Mouse (Mus musculus) adrenal gland, adult 8-10 months (tissue): ENCODE measurements at regions not wholly inside any gene's neighbourhood (a gene's known extent, or its start where the extent isn't known, plus 50 kb on each side); places are given as distances from the start of the nearest gene placed in this dataset.

Source experiments
- DNase-seq: peaks from one replicate; pipeline ENCODE4 v3.0.0; 2022

DNA sequence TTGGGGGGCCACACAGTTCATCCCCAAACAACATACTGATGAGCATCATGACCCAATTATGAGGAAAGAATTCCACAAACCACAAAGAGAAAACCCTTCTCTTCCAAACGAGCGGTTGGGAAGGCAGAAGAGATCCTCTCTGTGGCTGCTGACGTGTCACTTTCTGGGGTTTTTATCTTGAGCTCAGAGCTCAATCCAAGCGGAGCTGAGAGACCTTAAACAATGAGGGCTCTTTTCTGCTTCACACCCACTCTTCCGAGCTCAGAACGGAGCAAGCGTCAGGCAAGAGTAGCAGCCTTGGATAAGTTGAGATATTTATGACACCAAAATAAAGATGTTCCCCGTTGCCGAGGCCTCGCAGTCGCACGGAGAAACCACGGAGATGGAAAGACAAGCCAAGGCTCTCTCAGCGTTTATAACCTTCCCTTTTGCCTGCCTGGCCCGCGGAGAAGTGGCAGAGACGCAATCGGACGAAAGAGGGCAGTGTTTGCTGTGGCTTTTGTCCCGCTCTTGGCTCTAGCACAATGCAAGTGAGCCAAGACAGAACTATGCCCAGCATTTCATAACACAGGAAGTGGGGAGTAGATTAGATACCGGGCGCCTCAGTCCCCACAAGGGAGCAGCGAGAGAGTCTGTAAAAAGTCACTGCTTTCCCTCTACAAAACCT lies 100.7 kb downstream of the Chic2 start:
- peak; percentile 85 for DNase-seq

DNA sequence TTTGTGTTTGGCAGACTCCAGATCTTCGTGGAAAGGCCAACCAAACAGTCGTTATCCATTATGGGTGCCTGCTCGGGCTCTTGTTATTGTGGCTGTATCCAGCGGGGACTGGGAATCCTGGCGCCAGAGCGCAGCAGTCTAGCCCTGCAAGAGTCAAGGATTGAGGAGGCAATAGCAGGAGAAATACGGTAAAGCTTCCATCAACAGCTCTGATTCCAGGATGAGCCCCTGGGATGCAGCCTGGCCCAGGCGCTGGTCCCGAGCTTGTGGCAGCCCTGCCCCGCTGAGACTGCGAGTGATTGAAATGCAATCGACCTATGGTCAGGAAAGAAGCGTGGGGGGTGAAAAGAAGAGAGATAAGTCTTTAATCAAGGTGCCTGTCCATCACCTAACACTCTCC lies 103.1 kb downstream of the Chic2 start:
- DNase-seq = no peak

GRCm38 (mm10) chr5:74937416-74937940 lies 107.1 kb downstream of the Chic2 start:
- DNase-seq = no peak

DNA sequence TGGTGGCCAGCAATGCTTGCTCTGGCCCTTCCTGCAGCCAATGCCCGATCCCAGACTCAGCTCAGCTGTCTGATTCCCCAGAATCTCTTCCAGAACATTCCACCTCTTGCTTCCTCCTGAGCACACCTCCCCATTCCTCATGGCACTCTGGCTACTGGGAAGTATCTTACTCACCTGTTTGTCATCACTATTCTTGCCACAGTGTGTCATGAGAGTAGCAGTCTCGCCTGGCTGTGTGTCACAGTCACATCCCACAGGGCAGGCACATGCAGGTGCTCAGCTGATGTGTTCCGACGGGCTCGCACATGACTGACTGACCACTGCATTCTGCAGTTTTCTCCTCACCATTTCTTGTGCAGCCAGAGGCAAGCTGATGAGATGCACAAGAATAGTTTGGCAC lies 108.5 kb downstream of the Chic2 start:
- DNase-seq = no peak

DNA sequence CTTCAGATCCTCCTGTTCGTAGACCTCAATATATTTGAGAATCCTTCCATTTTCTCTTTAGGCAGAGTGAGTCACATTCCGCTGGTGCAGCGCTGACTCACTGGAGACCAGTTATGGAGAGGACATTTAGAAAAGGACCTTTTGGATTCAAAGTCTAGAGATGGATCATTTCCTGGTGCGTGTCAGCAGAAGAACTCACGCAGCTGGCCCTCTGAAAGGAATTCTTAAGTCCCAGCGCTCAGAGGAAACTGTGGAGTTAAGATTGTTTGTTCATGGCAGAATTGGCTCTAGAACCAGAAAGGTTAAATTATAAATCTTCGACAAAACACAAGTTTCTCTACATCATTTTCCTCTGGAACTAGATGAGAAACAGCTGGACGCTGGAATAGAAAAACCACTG lies 108.9 kb downstream of the Chic2 start:
- no peak for DNase-seq

DNA sequence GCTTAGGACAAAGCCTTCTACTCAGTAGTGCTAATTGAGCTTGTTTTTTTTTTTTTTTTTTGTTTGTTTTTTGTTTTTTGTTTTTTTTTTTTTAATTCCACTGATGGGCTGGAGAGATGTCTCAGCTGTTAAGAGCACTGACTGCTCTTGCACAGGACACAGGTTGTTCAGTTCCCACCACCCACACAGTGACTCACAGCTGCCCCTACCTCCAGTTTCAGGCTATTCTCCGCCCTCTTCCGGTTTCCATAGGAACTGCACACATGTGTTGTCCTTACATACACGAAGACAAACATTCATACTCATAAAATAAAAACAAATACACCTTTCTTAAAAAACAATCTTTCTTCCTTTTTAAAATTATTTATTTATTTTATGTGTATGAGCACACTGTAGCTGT lies 111.3 kb downstream of the Chic2 start:
- no peak for DNase-seq

- no peak for DNase-seq
These were observed 112.4 kb downstream of the Chic2 start for GRCm38 (mm10) chr5:74932206-74932605.

DNA sequence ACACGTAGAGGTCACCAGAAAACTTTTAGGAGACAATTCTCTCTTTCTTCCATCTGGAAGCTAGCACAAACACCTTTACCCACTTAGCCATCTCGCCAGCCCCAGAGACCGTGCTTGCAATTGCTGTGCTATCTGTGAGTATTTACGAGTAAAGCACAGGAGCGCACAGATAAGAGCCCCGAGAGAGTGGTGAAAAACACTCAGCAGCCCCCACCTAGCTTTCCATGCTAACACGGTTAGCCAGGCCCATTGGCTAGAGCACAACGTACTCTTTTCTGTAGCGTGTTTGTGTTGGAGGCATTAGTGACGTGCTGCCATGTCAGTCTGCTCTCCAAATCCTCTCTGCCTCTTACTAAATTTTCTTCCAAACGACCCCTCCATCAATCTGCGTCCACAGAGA lies 112.8 kb downstream of the Chic2 start:
- DNase-seq = no peak

GRCm38 (mm10) chr5:74927543-74927942 lies 117.0 kb downstream of the Chic2 start:
- DNase-seq = no peak

DNA sequence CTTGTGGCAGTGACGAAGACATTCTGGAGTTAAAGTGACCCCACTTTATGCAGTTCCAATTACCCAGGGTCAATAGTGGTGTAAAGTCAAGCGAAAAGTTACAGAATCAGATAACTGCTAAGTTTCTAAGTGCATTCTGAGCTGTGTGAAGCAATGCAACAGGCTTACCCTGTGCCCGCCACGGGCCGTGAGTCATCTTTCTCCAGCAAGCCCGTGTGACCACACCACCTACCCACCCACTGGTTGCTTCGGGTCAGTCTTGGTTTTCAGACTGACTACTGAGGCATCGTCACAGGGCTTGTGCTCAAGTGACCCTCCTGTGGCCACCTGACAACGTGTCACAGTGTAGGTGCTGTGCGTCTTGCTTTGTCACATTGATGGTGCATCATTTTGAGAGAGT lies 118.8 kb downstream of the Chic2 start:
- no peak for DNase-seq

DNA sequence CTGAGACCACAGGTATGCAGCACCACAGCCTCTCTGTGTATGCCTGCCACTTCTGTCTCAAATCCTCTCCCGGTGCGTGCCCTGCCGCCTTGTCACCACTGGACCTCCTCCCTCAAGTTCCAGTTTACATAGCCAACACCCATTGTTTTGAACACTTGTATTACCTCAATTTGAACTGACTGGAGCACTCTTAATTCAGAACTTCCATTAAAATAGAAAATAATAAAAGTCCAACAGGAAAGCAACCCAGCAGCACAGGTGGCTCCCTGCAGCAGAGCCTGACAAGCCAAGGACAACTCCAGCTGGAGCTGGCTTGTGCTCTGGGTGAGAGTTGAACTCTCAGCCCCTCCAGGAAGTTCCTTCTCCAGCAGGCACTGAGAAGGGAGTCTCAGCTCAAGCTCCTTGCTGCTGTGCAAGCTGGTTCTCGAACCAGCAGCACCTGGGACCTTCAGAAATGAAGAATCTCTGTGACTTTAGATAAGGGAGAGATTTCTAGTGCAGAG lies 120.5 kb downstream of the Chic2 start:
- no peak for DNase-seq

DNA sequence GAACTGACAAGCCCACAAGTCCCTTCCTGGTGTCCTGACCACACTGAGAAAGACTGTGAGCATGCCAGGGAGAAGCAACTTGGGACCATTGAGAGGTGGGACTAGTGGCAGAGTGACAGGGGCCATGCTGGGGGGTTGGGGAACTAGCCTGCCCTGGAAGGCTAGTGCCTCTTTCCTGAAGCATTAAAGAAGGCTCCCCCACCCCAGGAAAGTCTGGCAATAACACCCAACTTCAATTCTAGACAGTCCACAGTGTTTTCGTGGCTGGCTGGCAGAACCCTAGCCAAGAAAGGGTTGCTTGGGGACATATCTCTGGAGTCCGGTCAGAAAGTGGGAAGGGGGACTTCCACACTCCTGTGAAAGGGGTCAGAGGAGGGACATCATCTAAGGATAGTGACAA lies 121.2 kb downstream of the Chic2 start:
- DNase-seq = no peak

DNA sequence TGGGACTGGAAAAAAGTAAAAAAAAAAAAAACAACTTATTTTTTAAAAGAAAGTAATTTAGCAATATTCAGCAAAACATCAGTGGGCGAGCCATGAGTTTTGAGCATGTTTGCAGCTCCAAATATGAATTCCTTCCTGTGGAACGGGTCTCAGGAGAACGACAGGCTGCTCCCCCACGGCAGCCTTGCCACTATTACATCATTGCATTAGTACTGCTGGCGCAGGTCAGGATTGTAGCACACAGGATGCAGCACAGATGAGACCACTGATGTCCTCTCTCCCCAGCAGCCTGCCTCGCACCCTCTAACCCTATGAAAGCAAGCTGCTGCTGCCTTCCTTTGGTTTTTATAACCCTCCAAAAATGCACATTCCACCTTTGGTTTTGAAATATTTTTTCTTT lies 121.7 kb downstream of the Chic2 start:
- no peak for DNase-seq

DNA sequence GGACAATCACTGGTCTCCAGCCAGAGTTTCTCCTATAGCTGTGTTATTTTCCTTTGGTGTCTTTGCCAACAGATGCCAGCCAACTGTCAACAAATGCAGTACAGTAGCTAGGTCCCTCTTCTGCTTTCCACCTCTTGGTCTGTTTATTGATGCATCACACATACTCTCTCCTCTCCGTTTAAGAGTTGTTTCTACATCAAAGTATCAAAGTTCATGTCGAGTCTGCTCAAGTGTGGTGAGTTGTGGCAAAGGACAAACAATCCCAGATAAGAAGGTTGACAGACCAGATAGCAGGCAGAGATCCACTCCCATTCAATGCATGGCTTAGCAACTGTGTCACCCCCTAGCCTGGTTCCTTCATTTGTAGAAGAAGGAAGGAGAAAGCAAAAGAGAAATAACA lies 123.6 kb downstream of the Chic2 start:
- no peak for DNase-seq

DNA sequence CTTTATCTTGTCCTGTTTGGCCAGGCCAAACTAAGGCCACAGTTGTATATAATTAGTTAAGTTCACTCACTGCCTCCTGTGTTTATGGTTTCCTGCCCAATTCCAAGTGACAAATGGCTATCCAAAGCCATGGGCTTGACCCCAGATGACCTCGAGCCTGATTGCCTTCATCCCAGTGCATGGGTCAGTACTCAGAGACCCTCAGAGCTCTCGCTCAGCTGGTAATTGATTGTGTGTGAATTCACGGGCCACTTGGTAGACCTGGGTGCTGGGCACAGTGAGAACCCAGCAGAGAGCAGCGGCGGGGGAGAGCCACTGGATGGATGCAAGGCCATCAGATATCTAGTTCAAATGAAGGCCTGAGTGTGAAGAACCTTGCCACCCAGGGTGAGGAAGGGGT lies 124.1 kb downstream of the Chic2 start:
- DNase-seq = no peak

DNA sequence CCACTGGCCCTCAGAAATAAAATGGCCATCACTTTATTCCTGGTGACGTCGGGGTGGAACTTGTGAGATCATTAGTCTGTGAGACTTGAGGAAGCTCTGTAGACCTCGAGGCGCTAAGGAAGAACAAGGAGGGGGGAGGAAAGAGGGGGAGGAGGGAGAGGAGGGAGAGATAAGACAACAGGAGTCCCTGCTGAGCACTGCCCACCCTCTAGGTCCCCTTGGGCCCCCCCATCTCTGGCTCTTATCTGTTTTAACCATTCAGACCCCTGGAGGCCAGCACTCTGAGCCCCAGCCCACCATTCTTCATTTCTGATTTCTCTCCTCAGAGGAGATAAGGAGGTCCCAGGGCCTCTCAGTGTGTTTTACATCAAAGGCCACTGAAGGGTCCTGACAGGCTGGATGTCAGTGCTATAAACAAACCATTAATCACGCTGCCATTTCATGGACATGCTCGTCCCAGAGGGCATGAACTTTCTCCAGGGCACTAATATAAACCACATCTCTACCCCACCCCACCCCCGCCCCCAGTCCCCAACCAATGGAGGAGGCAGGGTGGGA lies 139.0 kb downstream of the Chic2 start:
- no peak for DNase-seq

GRCm38 (mm10) chr5:74904927-74905503 lies 139.6 kb downstream of the Chic2 start:
- no peak for DNase-seq

- no peak for DNase-seq
These were observed 140.2 kb downstream of the Chic2 start for GRCm38 (mm10) chr5:74904327-74904726.

GRCm38 (mm10) chr5:74903711-74904110 lies 140.9 kb downstream of the Chic2 start:
- no peak for DNase-seq

DNA sequence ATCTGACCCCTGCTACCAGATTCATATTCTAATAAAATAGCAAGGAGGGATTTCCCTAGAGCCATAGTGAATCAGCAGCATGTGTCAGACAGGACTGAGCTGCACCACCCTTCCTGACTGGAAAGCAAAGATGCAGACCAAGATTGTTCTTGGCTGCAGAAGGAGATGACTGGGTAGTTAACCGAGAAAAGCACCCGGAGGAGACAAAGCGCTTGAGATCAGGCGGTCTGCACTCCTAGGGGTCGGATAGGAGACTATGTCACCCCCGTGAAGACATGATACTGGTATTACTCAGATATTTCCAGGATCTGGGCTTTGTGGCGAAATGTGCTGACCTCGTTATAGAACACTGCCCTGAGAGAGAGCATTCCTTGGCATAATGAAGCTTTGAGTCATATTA lies 147.4 kb downstream of the Chic2 start:
- DNase-seq = no peak

DNA sequence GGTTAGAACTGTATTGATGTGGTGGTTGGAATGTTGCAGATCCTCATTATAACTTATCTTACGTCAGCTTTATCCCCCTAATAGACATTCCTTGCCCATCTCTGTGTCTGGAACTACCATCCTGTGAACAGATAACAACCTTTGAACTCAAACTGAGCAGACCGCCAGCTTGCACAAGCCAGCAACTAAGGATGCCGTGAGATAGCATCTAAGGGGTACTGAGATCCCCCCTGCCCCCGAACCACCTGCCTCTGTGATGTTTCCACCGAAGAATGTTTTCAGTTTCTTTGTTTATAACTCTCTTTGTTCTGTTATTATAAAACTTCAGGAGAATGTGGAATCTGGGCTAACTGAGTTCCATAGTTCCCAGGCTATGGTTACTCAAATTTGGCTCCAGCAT lies 151.3 kb downstream of the Chic2 start:
- DNase-seq = no peak

DNA sequence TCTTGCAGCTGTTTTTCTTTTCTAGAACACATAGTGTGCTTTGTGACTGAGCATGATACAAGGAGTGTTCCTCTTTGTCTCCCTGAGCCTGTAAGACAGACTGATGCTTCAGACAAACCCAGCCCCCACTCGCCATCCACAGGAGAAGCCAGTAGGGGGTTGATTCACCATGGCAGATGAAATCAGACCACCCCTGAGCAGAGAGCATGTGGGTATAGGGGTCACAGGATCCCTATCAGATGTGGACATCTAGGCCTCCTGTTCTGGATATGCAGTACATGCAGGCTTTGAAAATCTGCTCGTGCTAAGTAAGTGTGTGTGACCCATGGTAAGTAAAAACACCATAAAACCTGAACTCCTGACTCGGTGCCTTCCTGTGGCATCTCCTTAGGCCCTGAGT lies 153.0 kb downstream of the Chic2 start:
- no peak for DNase-seq

GRCm38 (mm10) chr5:74888934-74889333 lies 155.6 kb downstream of the Chic2 start:
- no peak for DNase-seq

DNA sequence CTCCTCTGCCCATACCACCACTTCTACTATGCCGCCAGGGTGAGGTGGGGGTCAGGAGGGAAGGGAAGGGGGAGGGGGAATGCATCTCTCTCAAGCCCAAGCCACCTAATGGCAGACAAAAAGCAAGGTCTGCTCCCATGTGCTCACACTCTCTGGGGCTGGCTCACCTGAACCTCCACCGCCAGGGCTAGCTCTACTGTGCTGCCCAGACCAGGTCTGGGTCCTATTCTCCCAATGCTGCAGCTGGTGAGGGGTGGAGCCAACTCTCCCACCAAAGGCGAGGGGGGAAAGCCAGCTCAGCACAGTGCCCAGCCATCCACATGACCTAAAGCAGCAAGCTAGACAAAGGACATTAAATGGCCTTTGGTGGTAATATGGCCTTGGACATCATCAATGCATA lies 158.6 kb downstream of the Chic2 start:
- DNase-seq = no peak
